Mouse (Mus musculus) gastrocnemius, adult 8-10 months (tissue): ENCODE data around the gene Rab17. TPM values are rescaled to one million over a fixed set of nuclear protein-coding genes. Genes with fewer than 3 reads are reported as not detected.

Experiments used
- DNase-seq, 2 experiments: peaks; one replicate each; pipeline ENCODE4 v3.0.0; 2022; ENCODE audit warnings: low spot score in 2 of 2
- total RNA-seq, 4 experiments: library from RNA; stranded (reverse); gene quantifications; 2 replicates each; pipeline ENCODE4 v1.2.4; 2022

Gene Rab17
- total RNA-seq, 4 experiments from 2014 or later, result not detected

GRCm38 (mm10) chr1:90997136-90997535 is 27.7 kb upstream of the Rab17 start:
- no peak for DNase-seq

DNA sequence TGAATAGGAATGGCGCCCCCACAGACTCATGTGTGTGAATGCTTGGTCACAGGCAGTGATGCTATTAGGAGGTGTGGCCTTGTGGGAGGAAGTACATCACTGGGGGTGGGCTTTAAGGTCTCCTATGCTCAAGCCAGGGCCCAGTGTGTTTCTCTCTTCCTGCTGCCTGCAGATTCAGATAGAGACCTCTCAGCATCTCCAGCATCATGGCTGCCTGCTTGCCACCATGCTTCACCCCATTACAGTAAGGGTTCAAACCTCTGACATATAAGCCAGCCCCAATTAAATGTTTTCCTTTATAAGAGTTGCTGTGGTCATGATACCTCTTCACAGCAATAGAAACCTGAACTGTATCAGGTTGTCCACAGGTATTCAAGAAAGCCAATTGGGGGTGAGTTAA is 26.5 kb upstream of the Rab17 start:
- DNase-seq, result peak in 1 of 2 experiments; percentile 1

GRCm38 (mm10) chr1:90981346-90981745 is 11.9 kb upstream of the Rab17 start:
- no peak for DNase-seq

DNA sequence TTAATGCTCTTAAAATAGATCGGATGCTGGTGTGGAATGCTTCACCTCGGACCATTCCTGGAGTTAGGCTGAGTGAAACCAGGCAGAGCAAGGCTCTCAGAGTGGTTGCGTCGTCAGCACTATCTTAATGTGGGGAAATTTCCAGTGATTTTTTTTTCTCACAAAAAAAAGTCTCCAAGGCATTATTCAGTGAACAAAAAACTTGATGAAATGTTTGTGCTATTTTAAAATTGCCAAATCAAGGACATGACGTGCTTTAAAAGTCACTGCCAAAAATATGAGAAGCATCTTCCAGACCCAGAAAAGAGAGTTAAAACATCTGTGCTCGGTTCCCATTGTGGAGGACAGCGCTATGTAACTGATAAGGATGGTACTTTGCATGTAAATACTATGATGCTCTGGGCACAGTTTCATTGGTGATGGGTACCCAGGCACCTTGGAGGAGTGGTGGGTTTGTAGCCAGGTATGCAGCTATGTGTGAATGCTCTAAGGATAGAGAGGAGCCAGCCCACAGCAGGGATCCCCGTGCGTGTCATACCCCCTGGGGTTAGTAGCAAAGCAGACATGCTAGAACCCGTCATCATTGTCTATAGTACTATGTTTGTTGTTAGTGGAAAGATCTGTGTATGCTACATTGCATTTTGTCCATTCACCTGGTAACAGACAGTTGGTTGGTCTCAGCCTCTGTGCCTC is 11.3 kb upstream of the Rab17 start:
- DNase-seq, result no peak

GRCm38 (mm10) chr1:90975960-90976359 is 6.5 kb upstream of the Rab17 start:
- no peak for DNase-seq

GRCm38 (mm10) chr1:90974906-90975649 is 5.6 kb upstream of the Rab17 start:
- DNase-seq, result no peak

DNA sequence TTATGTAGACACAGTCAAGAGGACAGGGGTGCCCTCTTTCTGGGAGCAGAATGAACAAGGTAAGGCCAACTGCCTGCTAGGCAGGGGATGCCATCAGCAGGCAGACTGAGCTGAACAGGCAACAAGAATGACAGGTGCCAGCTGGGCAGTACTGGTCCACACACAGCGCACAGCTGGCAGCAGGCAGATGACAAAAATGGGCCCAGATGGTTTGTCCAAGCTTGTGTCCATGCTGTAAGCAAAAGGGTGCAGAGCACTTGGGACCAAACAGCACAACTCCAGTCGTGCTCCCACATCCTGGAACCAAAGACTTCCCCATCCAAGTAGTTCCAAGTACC is 4.1 kb upstream of the Rab17 start:
- no peak for DNase-seq

DNA sequence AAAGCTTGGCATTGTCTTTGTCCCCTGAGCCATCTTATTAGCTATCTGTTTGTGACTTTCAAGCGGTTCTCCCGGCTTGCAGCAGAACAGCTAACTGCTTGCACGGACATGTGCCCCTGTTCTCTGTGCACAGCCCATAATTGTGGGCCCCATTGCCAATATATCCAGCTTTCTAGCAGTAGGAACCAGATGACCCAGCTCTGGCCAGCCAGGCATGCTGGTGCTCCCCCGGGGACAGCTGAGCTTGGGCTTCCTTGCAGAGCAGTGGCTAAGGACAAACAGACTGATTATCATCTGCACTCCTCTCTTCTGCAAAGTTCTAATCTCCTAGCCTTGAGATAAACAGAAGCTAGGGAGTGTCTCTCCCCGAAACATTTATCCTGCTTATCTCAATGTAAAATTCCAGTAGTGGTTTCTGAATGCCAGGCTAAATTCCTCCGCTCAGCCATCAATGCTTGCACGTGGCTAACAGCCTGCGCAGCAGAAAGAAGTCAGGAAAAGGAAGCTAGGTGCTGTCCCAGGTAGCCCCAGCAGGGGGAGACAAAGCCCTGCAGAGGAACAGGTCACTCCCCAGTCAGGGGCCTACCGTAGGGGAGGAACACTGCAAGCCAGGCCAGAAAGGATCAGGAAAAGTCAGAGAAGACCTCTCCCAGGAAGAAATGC is 3.6 kb upstream of the Rab17 start:
- peak; percentile 82 to 85 for DNase-seq

DNA sequence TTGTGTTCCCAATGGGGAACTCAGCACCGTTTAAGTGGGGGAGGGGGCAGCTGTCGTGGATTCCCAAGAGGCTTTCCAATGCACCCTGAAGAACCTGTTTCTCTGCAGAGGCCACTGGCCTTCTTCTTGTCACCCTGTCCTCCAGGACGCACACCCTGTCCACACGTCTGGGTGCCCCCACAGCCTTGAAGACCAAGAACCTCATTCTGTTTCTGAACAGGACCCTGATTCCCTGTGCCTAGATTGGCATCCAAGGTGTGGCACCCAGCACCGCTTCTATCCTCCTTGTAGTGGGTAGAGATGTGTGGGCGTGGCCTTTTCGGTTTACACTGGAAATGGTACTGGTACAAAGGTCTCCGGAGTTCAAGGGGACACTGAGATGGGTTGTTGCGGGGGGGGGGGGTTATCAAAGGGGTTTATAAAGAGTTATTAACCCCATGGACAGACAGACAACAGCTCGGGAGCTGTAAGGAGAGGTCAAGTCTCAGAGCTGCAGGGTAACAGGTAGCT is 475 bp upstream of the Rab17 start:
- DNase-seq, result no peak

- DNase-seq, result no peak
Measured at GRCm38 (mm10) chr1:90968649-90969048, 812 bp downstream of the Rab17 start.

DNA sequence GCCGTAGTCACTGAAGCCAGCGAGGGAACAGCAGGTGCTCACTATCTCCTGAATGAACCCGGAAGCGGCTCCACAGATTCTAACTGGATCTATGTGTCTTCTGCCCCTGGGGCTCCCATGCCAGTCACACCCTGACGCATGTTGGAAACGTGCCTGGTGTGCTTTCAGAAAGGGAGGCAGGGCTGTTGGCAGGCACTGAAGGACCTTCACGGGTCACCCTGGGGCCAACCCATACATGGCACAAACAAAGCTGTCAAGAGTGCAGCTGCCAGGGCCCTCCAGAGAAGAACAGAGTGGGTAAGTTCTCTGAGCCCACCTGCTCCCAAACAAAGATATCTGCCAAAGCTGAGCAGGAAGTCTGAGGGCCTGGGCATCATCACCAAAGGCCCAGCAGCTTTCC is 1.9 kb downstream of the Rab17 start:
- DNase-seq, result peak in 1 of 2 experiments; percentile 12

- DNase-seq, result no peak
Measured at GRCm38 (mm10) chr1:90962994-90963393, 6.5 kb downstream of the Rab17 start.

- no peak for DNase-seq
Measured at GRCm38 (mm10) chr1:90962526-90962925, 6.9 kb downstream of the Rab17 start.

- peak; percentile 30 for DNase-seq
Measured at GRCm38 (mm10) chr1:90956245-90957096, 13.0 kb downstream of the Rab17 start.

- DNase-seq, result no peak
Measured at GRCm38 (mm10) chr1:90953688-90954087, 15.8 kb downstream of the Rab17 start.

GRCm38 (mm10) chr1:90952808-90953207 is 16.7 kb downstream of the Rab17 start, which contains the start of gene Prlh:
Prlh (plus strand) TSS chr1:90953108.
- no peak for DNase-seq

DNA sequence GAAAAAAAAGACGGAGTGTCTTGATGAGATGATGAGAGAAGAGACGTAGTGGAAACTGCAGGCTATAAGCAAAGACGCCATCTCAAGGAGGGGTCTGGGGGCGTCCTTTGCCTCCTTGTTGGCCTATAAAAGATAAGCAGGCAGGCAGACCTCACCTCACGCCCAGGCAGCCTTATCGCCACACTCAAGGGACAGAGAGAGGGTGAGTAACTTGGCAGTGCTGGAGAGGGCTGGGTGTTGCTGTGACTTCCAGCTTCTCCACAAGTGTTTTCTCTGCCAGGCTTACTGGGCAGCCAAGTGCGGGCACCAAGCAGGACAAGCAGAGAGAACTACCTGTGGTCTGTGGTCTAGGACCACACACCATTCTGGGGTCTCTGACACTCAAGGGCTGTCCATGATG is 17.8 kb downstream of the Rab17 start:
- no peak for DNase-seq

DNA sequence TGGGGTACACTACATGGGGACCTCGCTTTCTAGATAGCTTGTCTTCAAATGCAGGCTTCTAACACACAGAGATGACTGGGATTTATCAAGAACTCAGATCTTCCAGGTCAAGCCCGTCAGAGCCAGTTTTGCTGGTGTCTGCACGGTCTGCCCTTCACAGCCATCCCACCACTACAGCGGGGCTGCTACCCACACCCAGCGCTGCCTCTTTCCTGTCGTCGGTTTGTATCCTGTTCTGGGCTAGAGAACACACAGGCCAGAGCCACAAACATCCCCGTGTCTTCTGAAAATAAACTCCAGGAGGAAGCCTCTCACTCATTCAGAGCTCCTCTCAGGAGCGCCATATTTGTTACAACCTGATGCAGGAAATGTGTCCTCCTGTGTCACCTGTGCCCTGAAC is 20.2 kb downstream of the Rab17 start:
- no peak for DNase-seq

GRCm38 (mm10) chr1:90947252-90947651 is 22.2 kb downstream of the Rab17 start:
- DNase-seq, result no peak

GRCm38 (mm10) chr1:90945171-90945570 is 24.3 kb downstream of the Rab17 start:
- no peak for DNase-seq

DNA sequence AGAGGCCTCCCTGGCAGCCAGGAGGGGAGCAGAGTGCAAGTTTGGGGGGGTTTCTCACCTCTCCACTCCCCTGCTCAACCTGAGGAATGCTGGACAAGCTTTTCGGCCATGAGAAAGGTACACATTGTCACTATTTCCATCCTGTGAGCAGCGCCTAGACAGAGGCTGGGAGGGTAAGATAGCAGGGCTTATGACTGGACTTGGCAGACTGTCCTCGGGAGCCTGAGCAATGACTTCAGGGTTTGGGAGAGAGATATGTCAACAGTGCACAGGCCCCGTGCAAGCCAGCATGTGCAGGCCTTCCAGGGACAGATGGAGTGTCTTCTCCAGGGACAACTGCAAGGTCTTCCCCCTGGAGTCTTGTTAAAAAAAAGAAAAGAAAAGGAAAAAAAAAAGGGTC is 29.5 kb downstream of the Rab17 start:
- no peak for DNase-seq
